Mouse (Mus musculus) embryonic fibroblast, embryonic 13.5 days (primary cell): Measurements from ENCODE around the gene Erbb4. TPM values are rescaled to one million over a fixed set of nuclear protein-coding genes. Genes with fewer than 3 reads are reported as not detected.

ENCODE experiments used
- H3K27ac ChIP-seq: 2 replicates; pipeline ENCODE4 v1.5.1; 2012; ENCODE audit warnings: low read length, control low read depth, inconsistent platforms; ENCODE audit not compliant: insufficient read depth
- H3K4me1 ChIP-seq: 2 replicates; pipeline ENCODE4 v1.6.1; 2011; ENCODE audit warnings: low read length; ENCODE audit not compliant: control insufficient read depth, insufficient read depth
- H3K4me3 ChIP-seq: 2 replicates; pipeline ENCODE4 v1.5.1; 2011; ENCODE audit warnings: mild to moderate bottlenecking, control low read depth, low read length; ENCODE audit not compliant: insufficient read depth
- CTCF ChIP-seq: IDR thresholded peaks from 2 replicates; pipeline ENCODE4 v1.5.1; 2011; ENCODE audit warnings: mild to moderate bottlenecking, control low read depth, low read length, moderate library complexity, borderline replicate concordance; ENCODE audit not compliant: insufficient read depth
- POLR2A ChIP-seq: IDR thresholded peaks from 2 replicates; pipeline ENCODE4 v1.6.1; 2011; ENCODE audit warnings: low read depth, mild to moderate bottlenecking, control low read depth, low read length, moderate library complexity
- polyA plus RNA-seq: library from polyadenylated mRNA; stranded (reverse); fragments of >200 nt; gene quantifications from 2 replicates; pipeline ENCODE4 v1.2.4, GENCODE M21; 2011; ENCODE audit warnings: low read depth; ENCODE audit not compliant: missing spikeins, insufficient read length

The Erbb4 gene
- polyA plus RNA-seq, 1 experiment = 0.26 TPM

DNA sequence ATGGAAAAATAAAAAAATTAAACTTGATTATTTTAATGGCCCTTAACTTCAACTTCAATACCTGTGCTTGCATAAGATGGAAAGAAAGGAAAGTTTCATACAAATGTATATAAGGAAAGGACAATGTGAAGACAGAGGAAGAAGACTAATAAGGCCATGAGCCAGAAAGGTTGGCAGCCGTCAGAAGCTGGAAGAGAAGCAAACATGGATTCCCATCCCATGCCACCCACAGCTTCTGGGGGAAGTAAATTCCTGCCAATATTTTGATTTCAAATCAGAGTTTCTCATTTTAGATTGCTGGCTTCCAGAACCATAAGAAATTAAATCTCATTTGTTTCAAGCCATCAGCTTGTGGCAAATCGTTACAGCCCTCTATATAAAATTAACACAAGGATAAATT, 984.3 kb downstream of the Erbb4 start:
- Histone ChIP-seq H3K27ac (no peak overlapping the region), H3K4me3 (no peak overlapping the region), H3K4me1 (no peaks in the 10 kb centered on the region)
- TF ChIP-seq CTCF (no peak), POLR2A (no peak)

DNA sequence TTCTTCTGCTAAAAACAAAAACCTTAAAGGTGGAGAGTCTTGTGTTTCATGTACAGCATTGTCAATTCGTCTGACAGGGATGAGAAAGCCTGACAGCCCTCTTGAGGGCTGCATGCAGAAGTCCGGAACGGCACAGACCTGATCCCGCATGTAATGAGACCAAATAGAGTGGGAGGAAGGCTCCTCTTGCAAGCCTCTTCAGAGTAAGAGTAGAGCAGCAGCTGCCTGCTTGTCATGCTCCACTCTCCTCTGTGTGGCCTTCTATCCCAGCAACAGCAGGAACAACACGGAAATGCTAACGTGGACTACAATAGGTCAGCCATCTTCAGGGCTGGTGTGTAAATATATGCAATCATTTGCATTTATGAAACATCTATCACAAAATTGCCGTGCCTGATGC, 987.5 kb downstream of the Erbb4 start:
- no peak for TF ChIP-seq CTCF
- no peak for TF ChIP-seq POLR2A
- H3K27ac ChIP-seq = no peak overlapping the region
- no peaks in the 10 kb centered on the region for H3K4me1 ChIP-seq
- H3K4me3 ChIP-seq = no peak overlapping the region

DNA sequence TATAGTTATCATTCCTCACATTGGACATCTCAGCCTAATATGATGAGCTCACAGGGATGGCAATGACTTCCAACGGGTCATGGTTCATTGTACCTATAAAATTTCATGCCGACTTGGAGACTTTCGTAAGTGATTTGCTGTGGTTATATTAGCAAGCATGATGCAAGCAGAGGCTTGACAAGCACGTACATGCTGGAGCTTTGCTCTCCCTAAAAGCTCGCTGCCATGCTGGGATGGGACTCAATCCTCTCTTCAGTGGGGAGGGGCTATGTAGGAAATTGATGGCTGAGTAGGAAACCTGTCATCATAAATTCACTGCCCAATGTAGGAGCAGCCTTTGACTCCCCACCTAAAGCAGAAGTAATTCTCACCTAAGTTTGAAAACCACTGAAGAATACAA, 992.1 kb downstream of the Erbb4 start:
- no peak overlapping the region for H3K4me3 ChIP-seq
- H3K27ac ChIP-seq = no peak overlapping the region
- TF ChIP-seq CTCF (no peak), POLR2A (no peak)

DNA sequence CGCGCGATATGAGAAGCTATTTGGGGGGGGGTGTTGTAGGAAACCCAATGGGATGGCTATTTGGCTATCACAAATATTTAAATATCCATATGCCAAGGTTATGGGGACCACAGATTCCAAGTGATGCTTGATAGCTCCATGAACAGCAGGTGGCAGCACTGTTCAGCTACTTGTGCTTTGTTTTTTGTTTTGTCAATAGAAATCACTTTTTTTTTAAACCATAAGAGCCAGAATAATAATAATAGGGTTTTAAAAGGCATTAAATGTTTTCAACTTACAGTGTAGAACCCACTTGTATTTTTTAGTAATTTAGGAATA, 1001.4 kb downstream of the Erbb4 start:
- Histone ChIP-seq H3K4me1 (no peaks in the 10 kb centered on the region), H3K4me3 (no peak overlapping the region), H3K27ac (no peak overlapping the region)
- TF ChIP-seq POLR2A = no peak
- no peak for TF ChIP-seq CTCF

More for the DNA sequence above, 992.1 kb downstream of the Erbb4 start:
- no peaks in the 10 kb centered on the region for H3K4me1 ChIP-seq

DNA sequence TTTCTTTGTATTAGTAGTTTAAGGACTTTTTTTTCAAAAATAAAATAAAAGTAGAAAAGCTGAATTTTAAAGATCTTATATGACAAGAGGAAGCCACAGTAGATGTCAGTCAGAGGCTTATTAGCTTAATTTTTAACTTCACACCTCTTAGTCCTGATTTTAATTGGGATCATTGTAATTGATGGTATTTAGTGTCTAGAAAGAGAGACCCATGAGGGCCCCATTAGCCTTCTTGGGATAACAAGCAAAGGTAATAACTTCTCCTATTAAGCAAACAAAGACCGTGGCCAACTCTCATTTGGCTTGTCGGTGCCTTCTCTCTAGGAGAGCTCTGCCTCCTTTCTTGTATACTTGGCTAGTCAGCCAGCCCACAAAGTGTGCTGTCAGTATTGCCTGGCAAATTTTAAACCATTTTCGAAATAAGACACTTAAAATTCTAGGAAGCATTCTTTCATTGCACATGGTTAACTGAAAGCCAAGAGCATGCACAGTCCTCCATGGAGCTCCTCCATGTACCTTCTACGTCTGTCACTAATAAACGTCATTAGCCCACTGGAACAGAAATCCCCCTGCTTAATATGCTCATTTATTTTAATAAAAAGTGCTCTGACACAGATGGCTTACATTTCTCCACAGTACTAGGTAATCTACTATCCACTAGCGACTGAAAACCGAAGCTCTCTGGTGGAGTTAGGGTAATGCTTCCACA, 1001.9 kb downstream of the Erbb4 start:
- Histone ChIP-seq H3K27ac (no peak overlapping the region), H3K4me1 (no peaks in the 10 kb centered on the region), H3K4me3 (no peak overlapping the region)
- no peak for TF ChIP-seq POLR2A

DNA sequence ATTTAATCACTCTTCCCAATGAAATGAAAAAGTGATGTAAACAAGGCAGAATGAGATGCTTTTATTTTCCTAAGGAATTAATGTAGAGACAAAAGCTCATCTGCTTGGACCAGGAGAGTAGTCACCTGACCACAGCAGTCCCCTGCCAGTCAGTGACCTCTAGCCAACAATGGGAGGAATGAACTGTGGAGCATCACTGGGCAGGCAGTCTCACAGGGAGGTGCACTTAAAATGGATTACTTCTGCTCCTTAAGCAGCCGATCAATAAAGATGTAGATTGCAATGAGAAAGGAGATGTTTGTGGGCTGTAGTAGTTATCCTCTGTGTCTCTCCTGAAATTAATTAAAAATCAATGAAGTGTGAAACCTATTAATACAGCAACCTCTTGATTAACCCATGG, 1018.2 kb downstream of the Erbb4 start:
- Histone ChIP-seq H3K27ac (no peak overlapping the region), H3K4me3 (no peak overlapping the region), H3K4me1 (no peaks in the 10 kb centered on the region)
- no peak for TF ChIP-seq POLR2A
- no peak for TF ChIP-seq CTCF

DNA sequence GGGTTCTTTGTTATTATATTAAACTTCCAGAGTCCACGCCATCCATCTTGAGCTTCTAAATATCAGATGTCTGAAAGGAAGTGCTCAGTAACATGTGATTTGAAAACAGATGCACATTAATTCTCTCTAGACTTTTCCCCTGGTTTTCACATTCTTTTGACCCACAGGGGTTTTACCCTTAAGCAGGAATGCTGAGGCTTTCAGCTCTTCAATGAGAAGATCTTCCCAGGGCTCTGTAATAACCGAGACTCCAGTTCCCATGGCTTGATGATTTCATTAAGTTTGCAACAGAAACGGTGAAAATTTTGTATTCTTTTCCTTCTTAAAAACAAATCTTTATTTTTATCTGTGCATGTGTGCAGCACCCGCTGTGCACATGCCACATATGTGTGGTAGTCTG, 1051.4 kb downstream of the Erbb4 start:
- H3K27ac ChIP-seq = no peak overlapping the region
- TF ChIP-seq POLR2A (no peak), CTCF (no peak)
- H3K4me1 ChIP-seq = no peaks in the 10 kb centered on the region
- H3K4me3 ChIP-seq = no peak overlapping the region

DNA sequence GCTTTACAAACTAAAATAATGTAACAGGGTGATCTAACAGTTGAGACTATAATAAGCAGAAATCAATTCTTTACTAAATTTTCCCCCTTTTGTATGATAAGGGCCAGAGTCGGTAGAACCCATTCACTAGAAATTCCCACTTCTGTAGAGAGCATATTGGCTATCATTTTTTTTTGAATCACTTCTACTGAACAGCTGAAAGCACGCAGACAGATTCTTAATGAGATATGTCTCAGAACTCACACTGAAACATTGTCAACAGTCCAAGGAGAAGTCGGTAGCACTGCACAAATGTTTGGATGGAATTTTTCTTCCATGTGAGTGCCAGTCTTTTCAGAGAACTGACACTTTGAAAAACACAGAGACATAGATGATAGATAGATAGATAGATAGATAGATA, 1053.1 kb downstream of the Erbb4 start:
- TF ChIP-seq CTCF = no peak
- no peak for TF ChIP-seq POLR2A
- no peaks in the 10 kb centered on the region for H3K4me1 ChIP-seq
- H3K4me3 ChIP-seq = no peak overlapping the region
- no peak overlapping the region for H3K27ac ChIP-seq

DNA sequence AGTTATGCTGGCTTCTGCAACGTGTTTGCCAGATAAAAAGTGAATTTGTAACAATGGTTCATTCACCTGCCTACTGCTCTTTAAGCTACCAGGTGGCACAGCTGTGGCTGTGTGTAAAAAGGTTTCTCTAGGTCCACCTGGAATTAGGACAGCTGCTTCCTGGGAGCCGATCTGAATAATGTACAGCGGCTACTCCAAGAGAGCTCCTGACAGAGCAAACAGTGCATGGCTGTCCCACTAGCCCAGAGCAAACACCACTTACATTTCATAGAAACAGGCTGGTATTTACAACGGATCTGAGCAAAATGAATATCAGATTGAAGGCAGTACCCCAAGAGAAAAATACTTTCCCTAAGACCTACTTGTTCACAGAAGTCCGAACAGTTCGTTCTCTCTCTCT, 1058.0 kb downstream of the Erbb4 start:
- no peak for TF ChIP-seq CTCF
- no peak for TF ChIP-seq POLR2A
- no peak overlapping the region for H3K27ac ChIP-seq
- H3K4me1 ChIP-seq = no peaks in the 10 kb centered on the region
- no peak overlapping the region for H3K4me3 ChIP-seq

DNA sequence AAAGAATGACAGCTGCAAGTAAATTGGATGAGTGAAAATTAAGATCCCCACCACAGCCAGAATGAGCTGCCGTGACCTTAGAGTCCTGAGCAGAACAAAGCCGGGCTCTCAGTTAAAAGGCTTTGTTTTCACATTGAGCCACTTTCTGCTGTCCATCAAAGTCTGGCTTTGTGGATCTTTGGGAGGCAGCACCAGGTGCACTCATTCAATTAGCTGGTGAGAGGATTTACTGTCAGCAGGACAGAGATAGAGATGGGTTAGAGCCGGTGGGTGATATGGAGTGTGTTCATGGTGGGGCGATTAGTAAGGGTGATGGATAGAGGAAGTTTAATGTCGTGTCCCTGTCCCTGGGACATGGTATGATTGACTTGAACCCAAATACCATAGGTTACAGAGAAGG, 1060.7 kb downstream of the Erbb4 start:
- no peak for TF ChIP-seq CTCF
- no peak for TF ChIP-seq POLR2A

DNA sequence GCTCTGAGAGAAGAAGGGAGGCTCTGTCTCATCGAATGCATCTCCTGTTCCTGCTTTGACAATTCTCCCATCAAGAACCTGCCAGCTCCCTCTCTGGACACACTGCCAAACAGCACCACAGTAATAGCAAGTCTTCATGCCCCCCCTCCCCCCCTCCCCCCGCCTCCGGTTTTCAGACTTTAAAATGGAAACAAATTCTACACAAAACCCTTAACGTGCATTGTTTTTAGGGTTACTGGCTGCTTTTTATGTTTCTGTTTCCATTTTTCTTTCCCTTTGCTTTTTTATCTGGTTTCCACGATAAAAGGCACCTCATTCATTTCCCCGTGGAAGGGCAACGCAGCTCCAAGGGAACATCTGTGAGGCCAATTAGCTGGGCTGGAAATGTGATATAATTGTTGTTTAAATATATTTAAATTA, 1061.3 kb downstream of the Erbb4 start:
- Histone ChIP-seq H3K4me1 (no peaks in the 10 kb centered on the region), H3K4me3 (no peak overlapping the region), H3K27ac (no peak overlapping the region)
- no peak for TF ChIP-seq POLR2A

More for the DNA sequence above, 1060.7 kb downstream of the Erbb4 start:
- H3K4me3 ChIP-seq = no peak overlapping the region
- no peaks in the 10 kb centered on the region for H3K4me1 ChIP-seq
- H3K27ac ChIP-seq = no peak overlapping the region
